In genomic region chr4:119076336-119076735, GRCm38 (mm10) we compare ENCODE assay signal across 12 mouse cellular contexts. TPM values are rescaled to one million over a fixed set of nuclear protein-coding genes. Genes with fewer than 3 reads are reported as not detected.
DNase-seq lines count a peak whose midpoint lies in the region; ATAC-seq and TF ChIP-seq lines count a peak whose summit lies in the region.
"Had no signal": no experiment of that assay in that cellular context is flagged by ENCODE, and none has a peak within 500 bp of the region (broad histone marks: within the 10 kb centered on the region; RNA-seq: fewer than 3 reads in every experiment).

No protein-coding gene starts in this region.

- H3K9ac ChIP-seq in kidney, embryonic 15.5 days: no peak overlapping the region
- peak overlapping the region; percentile 62 for H3K9ac ChIP-seq in liver, embryonic 12.5 days

- peak overlapping the region; percentile 57 for H3K4me3 ChIP-seq in erythroblast, embryonic 14.5 days (replicated peaks)
- H3K4me3 ChIP-seq in kidney, adult 2 months (ENCODE audit: insufficient read depth, low read depth, low read length): no peak overlapping the region
- H3K4me3 ChIP-seq in kidney, embryonic 15.5 days (replicated peaks): no peak overlapping the region
- peak overlapping the region; percentile 29; the same call in 1 of the 2 replicates for H3K4me3 ChIP-seq in liver, embryonic 12.5 days

- no peak overlapping the region for H3K4me2 ChIP-seq in kidney, embryonic 15.5 days
- peak overlapping the region; percentile 57 for H3K4me2 ChIP-seq in liver, embryonic 12.5 days

- DNase-seq in kidney, adult 2 months: peak; percentile 26
- DNase-seq in MEL-GATA-1-ER (ENCODE audit: extremely low read depth, low read depth): peak; percentile 41
- no peak for DNase-seq in cerebellum, postnatal 4 days (ENCODE audit: low spot score in 2 of 2)
- DNase-seq in left cerebral cortex, postnatal 25 days (ENCODE audit: low spot score in 2 of 2): no peak
- DNase-seq: adrenal gland, adult 2 months; cerebellum, postnatal 36 days; layer of hippocampus, adult 9-11 months; lung, postnatal 4 days had no signal

- H3K27ac ChIP-seq in kidney, adult 2 months (ENCODE audit: insufficient read depth, low read depth, low read length): no peak overlapping the region
- H3K27ac ChIP-seq in kidney, embryonic 15.5 days: no peak overlapping the region
- peak overlapping the region; percentile 89 for H3K27ac ChIP-seq in liver, embryonic 12.5 days

- H3K9me3 ChIP-seq in erythroblast, embryonic 14.5 days (ENCODE audit: control insufficient read depth, low read length): peaks cover 7% of the 10 kb centered on the region
- H3K9me3 ChIP-seq in kidney, embryonic 15.5 days (replicated peaks): no peaks in the 10 kb centered on the region
- no peaks in the 10 kb centered on the region for H3K9me3 ChIP-seq in liver, embryonic 12.5 days (replicated peaks)

- H3K27me3 ChIP-seq in erythroblast, embryonic 14.5 days (ENCODE audit: control insufficient read depth): peaks cover 63% of the 10 kb centered on the region
- no peaks in the 10 kb centered on the region for H3K27me3 ChIP-seq in kidney, adult 2 months (replicated peaks; ENCODE audit: control insufficient read depth, insufficient read depth, low read length)
- H3K27me3 ChIP-seq in kidney, embryonic 15.5 days: peaks cover 25% of the 10 kb centered on the region
- peaks cover 41% of the 10 kb centered on the region for H3K27me3 ChIP-seq in liver, embryonic 12.5 days (replicated peaks)

- intact Hi-C loops in left cerebral cortex, postnatal 25 days (cut with DNase I): no loop called here

- no peak for TF ChIP-seq POLR2A in kidney, adult 2 months (IDR thresholded peaks at IDR 0.05; ENCODE audit: low read depth, low read length)

- TF ChIP-seq CTCF in kidney, adult 2 months (conservative IDR thresholded peaks at IDR 0.05; ENCODE audit: insufficient read depth, insufficient read length, low read depth, low read length): no peak

- WGBS in kidney, adult 2 months: 82% methylated on average over 11 of the region's 11 CpGs
- WGBS in kidney, embryonic 15.5 days: 75% methylated on average over 11 of the region's 11 CpGs
- WGBS in liver, embryonic 12.5 days (ENCODE audit: insufficient replicate concordance): 47% methylated on average over 11 of the region's 11 CpGs

- H3K36me3 ChIP-seq in erythroblast, embryonic 14.5 days (ENCODE audit: control insufficient read depth): no peaks in the 10 kb centered on the region; the same call in 1 of the 2 replicates
- no peaks in the 10 kb centered on the region for H3K36me3 ChIP-seq in kidney, adult 2 months (ENCODE audit: control insufficient read depth, insufficient read depth, low read length)
- no peaks in the 10 kb centered on the region for H3K36me3 ChIP-seq in kidney, embryonic 15.5 days
- H3K36me3 ChIP-seq in liver, embryonic 12.5 days: no peaks in the 10 kb centered on the region

- H3K4me1 ChIP-seq in erythroblast, embryonic 14.5 days (ENCODE audit: control insufficient read depth): peaks cover 66% of the 10 kb centered on the region
- H3K4me1 ChIP-seq in kidney, adult 2 months (ENCODE audit: control insufficient read depth, insufficient read depth, low read length): no peaks in the 10 kb centered on the region
- H3K4me1 ChIP-seq in kidney, embryonic 15.5 days: peaks cover 29% of the 10 kb centered on the region
- peaks cover 59% of the 10 kb centered on the region for H3K4me1 ChIP-seq in liver, embryonic 12.5 days

- ATAC-seq in erythroblast, adult 5-6 weeks (replicated peaks; ENCODE audit: low FRiP score, poor library complexity, severe bottlenecking): no peak
- ATAC-seq in kidney, embryonic 15.5 days (replicated peaks; ENCODE audit: low FRiP score): no peak
- ATAC-seq in liver, embryonic 12.5 days: no peak

RNA-seq across cellular contexts. Expression of gene Slc2a1, which starts 32.2 kb away (rescaled TPM):
- 189 and 215 TPM in 2 replicates for polyA plus RNA-seq in erythroblast, embryonic 14.5 days (2012)
- 0.38 and 2.7 TPM in 2 replicates for total RNA-seq in erythroblast, adult 5-6 weeks (2015; ENCODE audit: low replicate concordance)
- 1.1 and 1.4 TPM in 2 replicates for total RNA-seq in erythroblast, adult 5-6 weeks (2017; ENCODE audit: low replicate concordance)
- 78.4 and 89.6 TPM in 2 replicates for polyA plus RNA-seq in kidney, adult 2 months (2012; rRNA removed)
- polyA plus RNA-seq in kidney, embryonic 15.5 days (2015; fragmentation: Nextera tagmentation; extraction: Ambion mirVana): 78.5 and 91.6 TPM in 2 replicates
- 309 TPM in 2 replicates for polyA plus RNA-seq in liver, embryonic 12.5 days (2016; fragmentation: Nextera tagmentation; extraction: Ambion mirVana)
- total RNA-seq in left cerebral cortex, postnatal 25 days (2021): 100 to 1,000 TPM in 1 of 2 experiments, 10 to 100 TPM in 1; 95.0 to 111 TPM

Comparison
In these comparisons a context has a peak if more than half of its experiments do, and no peak if none do; other contexts are left out.
1. H3K4me3 ChIP-seq: peak in erythroblast, embryonic 14.5 days (single experiment) and liver, embryonic 12.5 days (single experiment); none in kidney, adult 2 months (single experiment) and kidney, embryonic 15.5 days (single experiment).
2. DNase-seq: peak in kidney, adult 2 months (single experiment) and MEL-GATA-1-ER (single experiment); none in cerebellum, postnatal 4 days (0 of 2) and left cerebral cortex, postnatal 25 days (0 of 2).